Mouse (Mus musculus): ENCODE results near the gene Gm10309.

Gm10309 gene

GRCm38 (mm10) chr17:86476674-86477073, 28.4 kb downstream of the Gm10309 start:
- DNase-seq (ENCODE audit: low read depth, low spot score): no peak

GRCm38 (mm10) chr17:86471684-86472083, 33.3 kb downstream of the Gm10309 start:
- no peak for DNase-seq (ENCODE audit: low read depth, low spot score)

- no peak for DNase-seq (ENCODE audit: low read depth, low spot score)
These were observed 34.9 kb downstream of the Gm10309 start for GRCm38 (mm10) chr17:86470160-86470559.

GRCm38 (mm10) chr17:86467967-86468366, 37.1 kb downstream of the Gm10309 start:
- DNase-seq (ENCODE audit: low read depth, low spot score): no peak

- no peak for DNase-seq (ENCODE audit: low read depth, low spot score)
These were observed 37.6 kb downstream of the Gm10309 start for GRCm38 (mm10) chr17:86467291-86467898.

- DNase-seq (ENCODE audit: low read depth, low spot score): no peak
These were observed 38.2 kb downstream of the Gm10309 start for GRCm38 (mm10) chr17:86466871-86467270.

- no peak for DNase-seq (ENCODE audit: low read depth, low spot score)
These were observed 38.6 kb downstream of the Gm10309 start for GRCm38 (mm10) chr17:86466412-86466811.

GRCm38 (mm10) chr17:86465865-86466264, 39.2 kb downstream of the Gm10309 start:
- DNase-seq (ENCODE audit: low read depth, low spot score): no peak

GRCm38 (mm10) chr17:86464689-86465363, 40.2 kb downstream of the Gm10309 start:
- DNase-seq (ENCODE audit: low read depth, low spot score): peak; percentile 61

- DNase-seq (ENCODE audit: low read depth, low spot score): no peak
These were observed 40.8 kb downstream of the Gm10309 start for GRCm38 (mm10) chr17:86464197-86464596.

- no peak for DNase-seq (ENCODE audit: low read depth, low spot score)
These were observed 41.7 kb downstream of the Gm10309 start for GRCm38 (mm10) chr17:86463369-86463768.

- DNase-seq (ENCODE audit: low read depth, low spot score): no peak
These were observed 44.2 kb downstream of the Gm10309 start for GRCm38 (mm10) chr17:86460645-86461430.

GRCm38 (mm10) chr17:86458302-86458980, 46.6 kb downstream of the Gm10309 start:
- DNase-seq (ENCODE audit: low read depth, low spot score): no peak

- DNase-seq (ENCODE audit: low read depth, low spot score): no peak
These were observed 48.5 kb downstream of the Gm10309 start for GRCm38 (mm10) chr17:86456512-86456911.

- DNase-seq (ENCODE audit: low read depth, low spot score): no peak
These were observed 50.7 kb downstream of the Gm10309 start for GRCm38 (mm10) chr17:86454351-86454706.

GRCm38 (mm10) chr17:86453673-86454350, 51.2 kb downstream of the Gm10309 start:
- no peak for DNase-seq (ENCODE audit: low read depth, low spot score)

- no peak for DNase-seq (ENCODE audit: low read depth, low spot score)
These were observed 52.1 kb downstream of the Gm10309 start for GRCm38 (mm10) chr17:86452934-86453333.
